Mouse (Mus musculus): ENCODE data around the gene Apba2.

- TF ChIP-seq CTCF (IDR thresholded peaks at IDR 0.05; ENCODE audit: control insufficient read depth, insufficient read depth, low read length) (no peak), POLR2A (IDR thresholded peaks at IDR 0.05; ENCODE audit: borderline replicate concordance, control insufficient read depth, low read depth, low read length) (no peak)
Measured at GRCm38 (mm10) chr7:64522409-64522730, 20.9 kb downstream of the Apba2 start.

All from bone marrow, adult 2 months (tissue).